Mouse (Mus musculus): Measurements from ENCODE around the gene Pprc1. TPM values are rescaled to one million over a fixed set of nuclear protein-coding genes. Genes with fewer than 3 reads are reported as not detected.

The Pprc1 gene
- polyA plus RNA-seq, 1 experiment from 2014 or later = 32.7 TPM

DNA sequence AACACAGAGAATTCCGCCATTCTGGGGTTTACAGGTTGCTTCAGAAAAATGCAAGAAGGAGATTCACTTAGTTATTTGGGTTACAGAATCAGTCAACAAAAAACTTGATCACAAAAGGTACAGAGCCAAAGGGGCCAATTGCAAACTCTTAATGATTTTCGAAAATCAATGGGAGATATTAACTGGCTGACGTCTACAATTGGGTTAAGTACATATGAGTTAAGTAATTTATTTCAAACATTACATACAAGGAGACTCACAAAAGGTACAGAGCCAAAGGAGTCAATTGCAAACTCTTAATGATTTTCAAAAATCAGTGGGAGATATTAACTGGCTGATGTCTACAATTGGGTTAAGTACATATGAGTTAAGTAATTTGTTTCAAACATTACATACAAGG, 54.9 kb downstream of the Pprc1 start:
- Histone ChIP-seq H3K27ac (no peak overlapping the region), H3K4me1 (no peaks in the 10 kb centered on the region), H3K36me3 (no peaks in the 10 kb centered on the region), H3K4me2 (no peak overlapping the region), H3K4me3 (replicated peaks) (no peak overlapping the region), H3K27me3 (replicated peaks) (no peaks in the 10 kb centered on the region), H3K9me3 (no peaks in the 10 kb centered on the region), H3K9ac (no peak overlapping the region)
- 87% methylated on average over 3 of the region's 3 CpGs for WGBS
- ATAC-seq (ENCODE audit: insufficient read depth, low FRiP score, low read depth) = no peak

DNA sequence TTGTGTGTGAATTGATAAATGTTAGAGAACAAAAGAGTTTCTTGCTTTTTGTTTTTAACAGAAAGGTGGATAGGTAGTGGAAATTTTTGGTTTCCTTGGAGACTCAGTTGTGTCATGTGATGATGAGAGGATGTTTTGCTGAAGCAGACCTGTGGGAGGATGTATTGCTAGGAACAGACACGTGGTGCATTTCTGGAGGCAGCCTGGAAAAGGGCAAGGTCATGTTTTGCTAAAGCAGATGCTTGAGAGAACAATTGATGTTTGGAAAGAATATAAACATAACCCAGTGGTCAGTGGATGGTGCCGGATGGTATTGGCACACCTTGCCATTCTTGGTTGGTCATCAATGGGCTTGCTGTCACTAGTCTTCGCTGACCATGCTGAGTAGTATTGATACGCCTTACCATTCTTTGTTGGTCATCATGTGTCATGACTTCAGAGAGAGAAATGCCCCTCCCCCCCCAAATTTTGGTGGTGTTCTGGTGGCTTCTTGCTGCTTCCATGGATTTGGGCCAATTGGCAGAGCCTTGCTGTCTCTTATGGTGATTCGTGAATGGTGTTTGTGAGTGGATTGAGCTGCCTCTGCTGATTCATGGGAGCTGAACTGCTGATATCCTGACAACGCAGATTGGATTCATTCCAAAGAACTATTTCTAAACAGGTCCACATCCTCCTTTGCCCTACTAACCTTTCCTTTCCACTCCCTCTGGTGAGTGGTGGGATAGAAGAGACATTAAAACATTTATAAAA, 58.9 kb downstream of the Pprc1 start:
- Histone ChIP-seq H3K9me3 (no peaks in the 10 kb centered on the region), H3K4me3 (replicated peaks) (no peak overlapping the region), H3K27me3 (replicated peaks) (no peaks in the 10 kb centered on the region), H3K36me3 (no peaks in the 10 kb centered on the region), H3K27ac (no peak overlapping the region), H3K4me1 (no peaks in the 10 kb centered on the region), H3K4me2 (no peak overlapping the region), H3K9ac (no peak overlapping the region)
- ATAC-seq (ENCODE audit: insufficient read depth, low FRiP score, low read depth) = no peak
- 80% methylated on average over 6 of the region's 6 CpGs for WGBS

GRCm38 (mm10) chr19:46104187-46104557, 59.5 kb downstream of the Pprc1 start:
- Histone ChIP-seq H3K36me3 (no peaks in the 10 kb centered on the region), H3K9ac (no peak overlapping the region), H3K4me3 (replicated peaks) (no peak overlapping the region), H3K4me2 (no peak overlapping the region), H3K27me3 (replicated peaks) (no peaks in the 10 kb centered on the region), H3K27ac (no peak overlapping the region), H3K4me1 (no peaks in the 10 kb centered on the region), H3K9me3 (no peaks in the 10 kb centered on the region)
- WGBS = 73% methylated on average over 2 of the region's 2 CpGs
- ATAC-seq (ENCODE audit: insufficient read depth, low FRiP score, low read depth) = no peak

GRCm38 (mm10) chr19:46110214-46110613, 65.5 kb downstream of the Pprc1 start:
- Histone ChIP-seq H3K4me1 (no peaks in the 10 kb centered on the region), H3K9ac (no peak overlapping the region), H3K27ac (no peak overlapping the region), H3K4me2 (no peak overlapping the region), H3K9me3 (no peaks in the 10 kb centered on the region), H3K27me3 (replicated peaks) (no peaks in the 10 kb centered on the region), H3K4me3 (replicated peaks) (no peak overlapping the region), H3K36me3 (no peaks in the 10 kb centered on the region)
- no peak for ATAC-seq (ENCODE audit: insufficient read depth, low FRiP score, low read depth)
- 80% methylated on average over 2 of the region's 2 CpGs for WGBS

DNA sequence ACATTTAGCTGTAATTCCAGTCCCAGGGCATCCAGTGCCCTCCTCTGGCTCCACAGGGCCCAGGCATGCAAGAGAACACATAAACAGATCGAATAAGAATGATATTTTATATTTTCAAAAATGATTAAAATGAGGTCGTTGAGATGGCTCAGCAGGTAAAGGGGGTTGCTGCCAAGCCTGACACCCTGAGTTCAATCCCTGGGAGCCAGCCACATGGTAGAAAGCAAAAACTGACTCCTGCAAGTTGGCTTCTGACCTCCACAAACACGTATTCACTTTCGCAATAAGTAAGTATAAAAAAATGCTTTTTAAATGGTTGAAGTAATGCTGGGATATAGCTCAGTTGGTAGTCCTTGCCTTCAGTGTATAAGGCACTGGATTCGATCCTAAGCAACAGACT, 66.1 kb downstream of the Pprc1 start:
- no peak overlapping the region for H3K4me3 ChIP-seq (replicated peaks)
- H3K36me3 ChIP-seq = no peaks in the 10 kb centered on the region
- no peak overlapping the region for H3K27ac ChIP-seq
- H3K9ac ChIP-seq = no peak overlapping the region
- no peaks in the 10 kb centered on the region for H3K27me3 ChIP-seq (replicated peaks)
- H3K4me2 ChIP-seq = no peak overlapping the region
- 79% methylated on average over 5 of the region's 5 CpGs for WGBS
- no peaks in the 10 kb centered on the region for H3K9me3 ChIP-seq
- no peak for ATAC-seq (ENCODE audit: insufficient read depth, low FRiP score, low read depth)
- H3K4me1 ChIP-seq = no peaks in the 10 kb centered on the region

DNA sequence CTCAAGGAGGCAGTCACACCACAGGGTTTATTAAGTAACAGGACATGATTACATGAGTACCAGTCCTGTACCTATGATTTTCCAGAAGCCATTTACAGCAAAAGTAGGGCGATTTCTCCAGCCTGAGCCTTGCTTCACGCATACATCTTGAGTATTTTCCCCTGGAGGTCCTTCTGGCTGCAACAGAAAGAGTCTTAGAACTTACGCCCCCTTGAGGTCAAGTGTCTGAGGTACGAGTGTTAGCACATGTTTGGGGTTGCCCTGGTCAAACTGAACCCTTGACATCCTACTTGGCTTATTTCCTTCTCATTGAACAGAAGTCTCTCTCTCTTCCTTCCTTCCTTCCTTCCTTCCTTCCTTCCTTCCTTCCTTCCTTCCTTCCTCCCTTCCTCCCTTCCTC, 69.9 kb downstream of the Pprc1 start:
- WGBS = 47% methylated on average over 4 of the region's 4 CpGs
- no peak for ATAC-seq (ENCODE audit: insufficient read depth, low FRiP score, low read depth)
- H3K4me2 ChIP-seq = no peak overlapping the region

DNA sequence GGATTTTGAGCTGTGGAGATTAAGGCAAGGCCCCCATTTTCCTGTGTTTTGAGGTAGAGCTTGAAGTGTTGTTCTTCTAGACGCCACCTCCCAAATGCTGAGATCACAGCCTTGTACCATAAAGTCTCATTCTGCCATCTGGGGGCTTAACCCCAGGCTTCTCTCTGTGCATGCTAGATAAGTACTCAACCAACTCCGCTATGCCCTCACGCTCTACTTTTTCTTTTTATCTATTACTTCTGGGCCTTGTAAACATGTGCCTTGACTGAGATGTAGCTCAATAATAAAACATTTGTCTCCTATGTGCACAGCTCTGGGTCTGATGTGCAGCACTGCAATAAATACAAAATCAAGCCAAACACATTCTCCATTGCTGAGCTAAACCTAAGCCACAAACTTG, 74.8 kb downstream of the Pprc1 start:
- Histone ChIP-seq H3K27me3 (replicated peaks) (no peaks in the 10 kb centered on the region), H3K36me3 (no peaks in the 10 kb centered on the region), H3K9me3 (no peaks in the 10 kb centered on the region), H3K4me2 (no peak overlapping the region), H3K4me3 (replicated peaks) (no peak overlapping the region), H3K27ac (no peak overlapping the region), H3K4me1 (no peaks in the 10 kb centered on the region), H3K9ac (no peak overlapping the region)
- WGBS = 79% methylated on average over 3 of the region's 3 CpGs
- ATAC-seq (ENCODE audit: insufficient read depth, low FRiP score, low read depth) = no peak

More for the DNA sequence above, 69.9 kb downstream of the Pprc1 start:
- no peak overlapping the region for H3K27ac ChIP-seq
- H3K4me1 ChIP-seq = no peaks in the 10 kb centered on the region
- no peaks in the 10 kb centered on the region for H3K9me3 ChIP-seq
- H3K36me3 ChIP-seq = no peaks in the 10 kb centered on the region
- H3K27me3 ChIP-seq (replicated peaks) = no peaks in the 10 kb centered on the region
- no peak overlapping the region for H3K4me3 ChIP-seq (replicated peaks)
- no peak overlapping the region for H3K9ac ChIP-seq

DNA sequence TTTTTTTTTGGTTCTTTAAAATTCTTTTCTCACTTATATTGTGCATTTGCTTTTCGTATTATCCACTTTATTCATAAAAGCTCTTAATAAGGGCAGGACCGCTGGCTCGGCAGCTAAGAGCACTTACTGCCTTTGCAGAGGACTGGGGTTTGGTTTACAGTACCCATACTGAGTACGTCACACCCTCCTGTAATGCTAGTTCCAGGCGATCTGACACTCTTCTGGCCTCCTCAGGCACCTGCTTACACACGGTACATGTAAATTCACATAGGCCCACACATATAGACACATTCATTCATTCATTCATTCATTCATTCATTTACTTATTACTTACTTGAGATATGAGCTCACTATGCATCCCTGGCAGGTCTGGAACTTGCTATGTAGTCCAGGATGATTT, 76.2 kb downstream of the Pprc1 start:
- Histone ChIP-seq H3K36me3 (no peaks in the 10 kb centered on the region), H3K4me2 (no peak overlapping the region), H3K27me3 (replicated peaks) (no peaks in the 10 kb centered on the region), H3K9me3 (no peaks in the 10 kb centered on the region), H3K27ac (no peak overlapping the region), H3K9ac (no peak overlapping the region), H3K4me3 (replicated peaks) (no peak overlapping the region), H3K4me1 (no peaks in the 10 kb centered on the region)
- WGBS = 68% methylated on average over 6 of the region's 6 CpGs
- ATAC-seq (ENCODE audit: insufficient read depth, low FRiP score, low read depth) = no peak

Other genes starting within 250 kb of the Pprc1 start
- gene Kcnip2, start 228.8 kb upstream of the Pprc1 start, polyA plus RNA-seq (2015; fragmentation: Nextera tagmentation; extraction: Ambion mirVana) = 1.6 and 2.8 TPM in 2 replicates
- gene Armh3, start 46.4 kb upstream of the Pprc1 start, polyA plus RNA-seq (2015; fragmentation: Nextera tagmentation; extraction: Ambion mirVana) = 13.1 and 17.3 TPM in 2 replicates
- gene Hps6, start 41.4 kb upstream of the Pprc1 start, polyA plus RNA-seq (2015; fragmentation: Nextera tagmentation; extraction: Ambion mirVana) = 8.1 TPM in 2 replicates
- 73.9 and 74.1 TPM in 2 replicates for gene Ldb1, start 328 bp downstream of the Pprc1 start, polyA plus RNA-seq (2015; fragmentation: Nextera tagmentation; extraction: Ambion mirVana)
- 79.3 and 89.8 TPM in 2 replicates for gene Nolc1, start 31.0 kb downstream of the Pprc1 start, polyA plus RNA-seq (2015; fragmentation: Nextera tagmentation; extraction: Ambion mirVana)
- not detected in 2 replicates for gene Elovl3, start 87.0 kb downstream of the Pprc1 start, polyA plus RNA-seq (2015; fragmentation: Nextera tagmentation; extraction: Ambion mirVana)
- gene Pitx3, start 103.4 kb downstream of the Pprc1 start, polyA plus RNA-seq (2015; fragmentation: Nextera tagmentation; extraction: Ambion mirVana) = 0.15 TPM in 1 of 2 replicates, not detected in the other
- gene Gbf1, start 107.6 kb downstream of the Pprc1 start, polyA plus RNA-seq (2015; fragmentation: Nextera tagmentation; extraction: Ambion mirVana) = 59.3 and 63.1 TPM in 2 replicates

Measured in stomach, embryonic 15.5 days (tissue).